Mouse (Mus musculus) small intestine, adult 2 months (tissue): ENCODE results near the gene Tmem95.

Experiments used
- CTCF ChIP-seq: fragments of 200-500 bp; IDR thresholded peaks from 2 replicates; pipeline ENCODE4 v1.5.1; 2012; ENCODE audit warnings: low read depth, mild to moderate bottlenecking, control low read depth, inconsistent platforms, low read length, moderate library complexity, mixed read lengths; ENCODE audit not compliant: insufficient replicate concordance, insufficient read length; ENCODE audit errors: extremely low read depth
- POLR2A ChIP-seq: fragments of 200-500 bp; IDR thresholded peaks from 2 replicates; pipeline ENCODE4 v1.6.1; 2012; ENCODE audit warnings: low read depth, mild to moderate bottlenecking, control low read depth, inconsistent platforms, low read length, moderate library complexity

- TF ChIP-seq POLR2A (no peak), CTCF (no peak)
These were observed 1.1 kb upstream of the Tmem95 start for GRCm38 (mm10) chr11:69878952-69879351.
